Mouse (Mus musculus) adrenal gland, postnatal 14 days (tissue): ENCODE measurements at regions not wholly inside any gene's neighbourhood (a gene's known extent, or its start where the extent isn't known, plus 50 kb on each side); places are given as distances from the start of the nearest gene placed in this dataset.

Source experiments
- DNase-seq: peaks from one replicate; pipeline ENCODE4 v3.0.0; 2021; ENCODE audit warnings: mixed read lengths

- no peak for DNase-seq
Observed at GRCm38 (mm10) chr10:121150668-121151067, 116.9 kb downstream of the Wif1 start.

- DNase-seq = no peak
Observed at GRCm38 (mm10) chr10:121153625-121154024, 119.9 kb downstream of the Wif1 start.

- DNase-seq = no peak
Observed at GRCm38 (mm10) chr10:121160499-121160898, 126.7 kb downstream of the Wif1 start.

- no peak for DNase-seq
Observed at GRCm38 (mm10) chr10:121161201-121161600, 127.4 kb downstream of the Wif1 start.

GRCm38 (mm10) chr10:121174022-121174421, 140.3 kb downstream of the Wif1 start:
- no peak for DNase-seq

- no peak for DNase-seq
Observed at GRCm38 (mm10) chr10:121189139-121189538, 155.4 kb downstream of the Wif1 start.

GRCm38 (mm10) chr10:121199236-121199635, 151.8 kb downstream of the Tbc1d30 start:
- no peak for DNase-seq

GRCm38 (mm10) chr10:121202531-121202930, 148.5 kb downstream of the Tbc1d30 start:
- DNase-seq = no peak

GRCm38 (mm10) chr10:121205551-121205950, 145.5 kb downstream of the Tbc1d30 start:
- no peak for DNase-seq

- peak; percentile 35 for DNase-seq
Observed at GRCm38 (mm10) chr10:121206002-121206742, 144.9 kb downstream of the Tbc1d30 start.

- no peak for DNase-seq
Observed at GRCm38 (mm10) chr10:121206743-121207039, 144.4 kb downstream of the Tbc1d30 start.
